18 mouse cellular contexts compared by ENCODE assay signal in genomic region chr1:75006016-75006415, GRCm38 (mm10). TPM values are rescaled to one million over a fixed set of nuclear protein-coding genes. Genes with fewer than 3 reads are reported as not detected.
A peak's percentile ranks its signal among the peaks of the same experiment; 100 is the strongest.
DNase-seq lines count a peak whose midpoint lies in the region; ATAC-seq lines count a peak whose summit lies in the region.
"Had no signal": no experiment of that assay in that cellular context is flagged by ENCODE, and none has a peak within 500 bp of the region (broad histone marks: within the 10 kb centered on the region; RNA-seq: fewer than 3 reads in every experiment).

No protein-coding gene starts in this region.

- no peak overlapping the region for H3K4me2 ChIP-seq in heart, embryonic 12.5 days
- H3K4me2 ChIP-seq: hindbrain, embryonic 14.5 days; limb, embryonic 12.5 days had no signal

- peak; percentile 87 for DNase-seq in heart, adult 11 months
- DNase-seq in lung, postnatal 36 days: peak; percentile 17
- no peak for DNase-seq in lung, postnatal 14 days
- peak; percentile 23 for DNase-seq in heart, postnatal 4 days
- no peak for DNase-seq in layer of hippocampus, postnatal 36 days
- DNase-seq: cerebellum, postnatal 25 days; kidney, adult 8-10 months; liver, postnatal 0 days; right cerebral cortex, postnatal 25 days had no signal

- no peaks in the 10 kb centered on the region for H3K36me3 ChIP-seq in heart, embryonic 12.5 days
- H3K36me3 ChIP-seq: limb, embryonic 12.5 days had no signal

- no peak for ATAC-seq in heart, embryonic 12.5 days (ENCODE audit: insufficient number of reproducible peaks, low FRiP score)
- ATAC-seq in megakaryocyte progenitor cell, adult 5-6 weeks (replicated peaks; ENCODE audit: poor library complexity): no peak
- ATAC-seq: activated CD4-positive, CD25-positive, alpha-beta regulatory T cell, adult 4 months; liver, postnatal 0 days; midbrain, embryonic 16.5 days had no signal

- no peaks in the 10 kb centered on the region for H3K9me3 ChIP-seq in heart, embryonic 12.5 days (replicated peaks)
- H3K9me3 ChIP-seq: limb, embryonic 12.5 days; megakaryocyte, embryonic 14.5 days had no signal

- H3K9ac ChIP-seq in heart, embryonic 12.5 days: no peak overlapping the region
- H3K9ac ChIP-seq: hindbrain, embryonic 14.5 days; limb, embryonic 12.5 days; liver, postnatal 0 days had no signal

- peaks cover 14% of the 10 kb centered on the region for H3K4me1 ChIP-seq in heart, embryonic 12.5 days (replicated peaks)
- H3K4me1 ChIP-seq: megakaryocyte, embryonic 14.5 days had no signal

- no peak overlapping the region for H3K27ac ChIP-seq in heart, embryonic 12.5 days (ENCODE audit: poor library complexity, severe bottlenecking)
- H3K27ac ChIP-seq: hindbrain, embryonic 14.5 days; limb, embryonic 12.5 days had no signal

- H3K27me3 ChIP-seq in heart, embryonic 12.5 days (replicated peaks): no peaks in the 10 kb centered on the region

- H3K4me3 ChIP-seq in heart, embryonic 12.5 days: no peak overlapping the region
- H3K4me3 ChIP-seq: limb, embryonic 12.5 days; megakaryocyte, embryonic 14.5 days had no signal

- WGBS in heart, embryonic 12.5 days: 13% methylated on average over 4 of the region's 4 CpGs

RNA-seq across cellular contexts. Expression of gene Ihh, which starts 54.5 kb away (rescaled TPM):
- polyA plus RNA-seq in heart, embryonic 12.5 days (2016; fragmentation: Nextera tagmentation; extraction: Ambion mirVana): 0.06 and 0.14 TPM in 2 replicates
- total RNA-seq in heart, postnatal 4 days (2021): under 1 TPM; 0.18 to 0.26 TPM
- total RNA-seq in layer of hippocampus, postnatal 36 days (2021): under 1 TPM; 0.30 to 0.32 TPM
- total RNA-seq in megakaryocyte progenitor cell, adult 5-6 weeks (2015): 0.07 TPM in 1 of 2 replicates, not detected in the other
- total RNA-seq in megakaryocyte progenitor cell, adult 5-6 weeks (2017): not detected in 2 replicates
- polyA plus RNA-seq: activated CD4-positive, CD25-positive, alpha-beta regulatory T cell, adult 4 months; embryonic facial prominence, embryonic 11.5 days; neural tube, embryonic 11.5 days had no signal

Comparison
In these comparisons a context has a peak if more than half of its experiments do, and no peak if none do; other contexts are left out.
1. DNase-seq: peak in heart, adult 11 months (single experiment), lung, postnatal 36 days (single experiment) and heart, postnatal 4 days (single experiment); none in lung, postnatal 14 days (single experiment) and layer of hippocampus, postnatal 36 days (0 of 2).